Mouse (Mus musculus): ENCODE measurements around the gene Wdr63.
A peak's percentile ranks its signal among the peaks of the same experiment; 100 is the strongest.

The Wdr63 gene

GRCm38 (mm10) chr3:146107921-146108571, at the start of gene Wdr63:
TSS of gene Wdr63 (minus strand) at chr3:146108130.
- DNase-seq (ENCODE audit: low spot score): peak; percentile 95

- no peak for DNase-seq (ENCODE audit: low spot score)
These were observed 48.9 kb upstream of the Wdr63 start for GRCm38 (mm10) chr3:146156811-146157210.

GRCm38 (mm10) chr3:146155628-146156576, 48.0 kb upstream of the Wdr63 start:
- no peak for DNase-seq (ENCODE audit: low spot score)

- DNase-seq (ENCODE audit: low spot score): peak; percentile 59
These were observed 46.1 kb upstream of the Wdr63 start for GRCm38 (mm10) chr3:146153862-146154611.

- no peak for DNase-seq (ENCODE audit: low spot score)
These were observed 45.0 kb upstream of the Wdr63 start for GRCm38 (mm10) chr3:146152913-146153312.

GRCm38 (mm10) chr3:146152348-146152747, 44.4 kb upstream of the Wdr63 start:
- no peak for DNase-seq (ENCODE audit: low spot score)

- DNase-seq (ENCODE audit: low spot score): no peak
These were observed 43.8 kb upstream of the Wdr63 start for GRCm38 (mm10) chr3:146151755-146152154.

- DNase-seq (ENCODE audit: low spot score): no peak
These were observed 43.4 kb upstream of the Wdr63 start for GRCm38 (mm10) chr3:146151328-146151727.

GRCm38 (mm10) chr3:146150560-146150959, 42.6 kb upstream of the Wdr63 start:
- peak; percentile 17 for DNase-seq (ENCODE audit: low spot score)

GRCm38 (mm10) chr3:146150058-146150400, 42.1 kb upstream of the Wdr63 start:
- DNase-seq (ENCODE audit: low spot score): peak; percentile 22

GRCm38 (mm10) chr3:146149156-146150057, 41.5 kb upstream of the Wdr63 start, which contains the start of gene Mcoln2:
TSS of gene Mcoln2 (plus strand) at chr3:146149833.
- no peak for DNase-seq (ENCODE audit: low spot score)

- no peak for DNase-seq (ENCODE audit: low spot score)
These were observed 38.2 kb upstream of the Wdr63 start for GRCm38 (mm10) chr3:146146131-146146530.

- DNase-seq (ENCODE audit: low spot score): no peak
These were observed 37.6 kb upstream of the Wdr63 start for GRCm38 (mm10) chr3:146145501-146145900.

- DNase-seq (ENCODE audit: low spot score): no peak
These were observed 34.6 kb upstream of the Wdr63 start for GRCm38 (mm10) chr3:146142523-146142922.

- DNase-seq (ENCODE audit: low spot score): no peak
These were observed 32.3 kb upstream of the Wdr63 start for GRCm38 (mm10) chr3:146140276-146140675.

GRCm38 (mm10) chr3:146136422-146136821, 28.5 kb upstream of the Wdr63 start:
- DNase-seq (ENCODE audit: low spot score): peak; percentile 27

- no peak for DNase-seq (ENCODE audit: low spot score)
These were observed 27.5 kb upstream of the Wdr63 start for GRCm38 (mm10) chr3:146135417-146135816.

GRCm38 (mm10) chr3:146134834-146135233, 26.9 kb upstream of the Wdr63 start:
- no peak for DNase-seq (ENCODE audit: low spot score)

GRCm38 (mm10) chr3:146127205-146127604, 19.3 kb upstream of the Wdr63 start:
- no peak for DNase-seq (ENCODE audit: low spot score)

GRCm38 (mm10) chr3:146123464-146123825, 15.5 kb upstream of the Wdr63 start:
- DNase-seq (ENCODE audit: low spot score): no peak

GRCm38 (mm10) chr3:146122807-146123463, 15.0 kb upstream of the Wdr63 start:
- no peak for DNase-seq (ENCODE audit: low spot score)

Measured in embryo, embryonic 10.5 days (tissue).